Mouse (Mus musculus) kidney, postnatal 14 days (tissue): ENCODE measurements around the gene Hdc.

Experiments used
- DNase-seq: peaks from one replicate; pipeline ENCODE4 v3.0.0; 2022; ENCODE audit warnings: mixed read lengths

The Hdc gene

GRCm38 (mm10) chr2:126599005-126599404 is 20.1 kb downstream of the Hdc start:
- no peak for DNase-seq

GRCm38 (mm10) chr2:126598359-126598758 is 20.7 kb downstream of the Hdc start:
- no peak for DNase-seq

- no peak for DNase-seq
These were observed 21.5 kb downstream of the Hdc start for GRCm38 (mm10) chr2:126597279-126598241.

- DNase-seq, result no peak
These were observed 22.6 kb downstream of the Hdc start for GRCm38 (mm10) chr2:126596347-126597072.

- DNase-seq, result peak; percentile 68
These were observed 25.1 kb downstream of the Hdc start for GRCm38 (mm10) chr2:126593831-126594610.

- DNase-seq, result no peak
These were observed 27.8 kb downstream of the Hdc start for GRCm38 (mm10) chr2:126591304-126591703.

GRCm38 (mm10) chr2:126587468-126587867 is 31.6 kb downstream of the Hdc start:
- no peak for DNase-seq

- no peak for DNase-seq
These were observed 34.3 kb downstream of the Hdc start for GRCm38 (mm10) chr2:126584621-126585369.

GRCm38 (mm10) chr2:126583960-126584359 is 35.1 kb downstream of the Hdc start:
- no peak for DNase-seq

GRCm38 (mm10) chr2:126579282-126579681 is 39.8 kb downstream of the Hdc start:
- no peak for DNase-seq

- DNase-seq, result no peak
These were observed 41.7 kb downstream of the Hdc start for GRCm38 (mm10) chr2:126577362-126577761.

GRCm38 (mm10) chr2:126575391-126576176 is 43.5 kb downstream of the Hdc start:
- peak; percentile 50 for DNase-seq

GRCm38 (mm10) chr2:126572747-126573146 is 46.4 kb downstream of the Hdc start:
- no peak for DNase-seq

GRCm38 (mm10) chr2:126572163-126572562 is 46.9 kb downstream of the Hdc start:
- peak; percentile 29 for DNase-seq

GRCm38 (mm10) chr2:126563411-126564105 is 55.5 kb downstream of the Hdc start:
- DNase-seq, result peak; percentile 40

GRCm38 (mm10) chr2:126560094-126560493 is 59.0 kb downstream of the Hdc start:
- no peak for DNase-seq

GRCm38 (mm10) chr2:126555533-126555932 is 63.6 kb downstream of the Hdc start:
- DNase-seq, result peak; percentile 67

GRCm38 (mm10) chr2:126553291-126553639 is 65.8 kb downstream of the Hdc start:
- DNase-seq, result no peak

- peak; percentile 84 for DNase-seq
These were observed 66.5 kb downstream of the Hdc start, which contains the start of gene Slc27a2 for GRCm38 (mm10) chr2:126552357-126553290. TSS of gene Slc27a2 (plus strand) at chr2:126552407.

- no peak for DNase-seq
These were observed 67.2 kb downstream of the Hdc start for GRCm38 (mm10) chr2:126551896-126552295.
